Mouse (Mus musculus): ENCODE data around the gene Upk2. TPM values are rescaled to one million over a fixed set of nuclear protein-coding genes. Genes with fewer than 3 reads are reported as not detected.

The Upk2 gene
- polyA plus RNA-seq, 1 experiment: not detected

GRCm38 (mm10) chr9:44489651-44490085, 34.9 kb upstream of the Upk2 start:
- H3K36me3 ChIP-seq (ENCODE audit: control insufficient read depth): no peaks in the 10 kb centered on the region
- H3K4me3 ChIP-seq (replicated peaks): no peak overlapping the region
- no peaks in the 10 kb centered on the region for H3K9me3 ChIP-seq (ENCODE audit: control insufficient read depth, low read length)
- TF ChIP-seq GATA1 (IDR thresholded peaks at IDR 0.05; ENCODE audit: low read length) (no peak), TAL1 (IDR thresholded peaks at IDR 0.05; ENCODE audit: low read length) (no peak)
- H3K27me3 ChIP-seq (ENCODE audit: control insufficient read depth): peaks cover 8% of the 10 kb centered on the region
- H3K4me1 ChIP-seq (ENCODE audit: control insufficient read depth): peaks cover 2% of the 10 kb centered on the region

GRCm38 (mm10) chr9:44488855-44489381, 34.1 kb upstream of the Upk2 start:
- no peaks in the 10 kb centered on the region; the same call in 1 of the 2 replicates for H3K4me1 ChIP-seq (ENCODE audit: control insufficient read depth)
- peaks cover 16% of the 10 kb centered on the region for H3K27me3 ChIP-seq (ENCODE audit: control insufficient read depth)
- TF ChIP-seq TAL1 (IDR thresholded peaks at IDR 0.05; ENCODE audit: low read length) (no peak), GATA1 (IDR thresholded peaks at IDR 0.05; ENCODE audit: low read length) (no peak)
- no peak overlapping the region for H3K4me3 ChIP-seq (replicated peaks)
- no peaks in the 10 kb centered on the region for H3K9me3 ChIP-seq (ENCODE audit: control insufficient read depth, low read length)
- no peaks in the 10 kb centered on the region for H3K36me3 ChIP-seq (ENCODE audit: control insufficient read depth)

- Histone ChIP-seq H3K9me3 (ENCODE audit: control insufficient read depth, low read length) (no peaks in the 10 kb centered on the region), H3K4me1 (ENCODE audit: control insufficient read depth) (peaks cover under 1% of the 10 kb centered on the region), H3K4me3 (replicated peaks) (no peak overlapping the region), H3K27me3 (ENCODE audit: control insufficient read depth) (peaks cover 21% of the 10 kb centered on the region), H3K36me3 (ENCODE audit: control insufficient read depth) (no peaks in the 10 kb centered on the region)
- TF ChIP-seq GATA1 (IDR thresholded peaks at IDR 0.05; ENCODE audit: low read length) (no peak), TAL1 (IDR thresholded peaks at IDR 0.05; ENCODE audit: low read length) (no peak)
Observed at GRCm38 (mm10) chr9:44488416-44488815, 33.6 kb upstream of the Upk2 start.

GRCm38 (mm10) chr9:44487441-44487840, 32.7 kb upstream of the Upk2 start:
- Histone ChIP-seq H3K9me3 (ENCODE audit: control insufficient read depth, low read length) (no peaks in the 10 kb centered on the region), H3K4me3 (replicated peaks) (peak overlapping the region; percentile 14), H3K27me3 (ENCODE audit: control insufficient read depth) (peaks cover 27% of the 10 kb centered on the region), H3K36me3 (ENCODE audit: control insufficient read depth) (no peaks in the 10 kb centered on the region), H3K4me1 (ENCODE audit: control insufficient read depth) (peaks cover 5% of the 10 kb centered on the region)
- TF ChIP-seq TAL1 (IDR thresholded peaks at IDR 0.05; ENCODE audit: low read length) (no peak), GATA1 (IDR thresholded peaks at IDR 0.05; ENCODE audit: low read length) (no peak)

GRCm38 (mm10) chr9:44486741-44487421, 32.1 kb upstream of the Upk2 start:
- no peak for TF ChIP-seq TAL1 (IDR thresholded peaks at IDR 0.05; ENCODE audit: low read length)
- TF ChIP-seq GATA1 (IDR thresholded peaks at IDR 0.05; ENCODE audit: low read length): no peak
- no peaks in the 10 kb centered on the region for H3K36me3 ChIP-seq (ENCODE audit: control insufficient read depth)
- H3K4me1 ChIP-seq (ENCODE audit: control insufficient read depth): peaks cover 5% of the 10 kb centered on the region
- peaks cover 33% of the 10 kb centered on the region for H3K27me3 ChIP-seq (ENCODE audit: control insufficient read depth)
- no peaks in the 10 kb centered on the region for H3K9me3 ChIP-seq (ENCODE audit: control insufficient read depth, low read length)
- H3K4me3 ChIP-seq (replicated peaks): peak overlapping the region; percentile 14

- H3K4me1 ChIP-seq (ENCODE audit: control insufficient read depth): peaks cover 5% of the 10 kb centered on the region
- H3K9me3 ChIP-seq (ENCODE audit: control insufficient read depth, low read length): no peaks in the 10 kb centered on the region
- H3K4me3 ChIP-seq (replicated peaks): no peak overlapping the region
- TF ChIP-seq GATA1 (IDR thresholded peaks at IDR 0.05; ENCODE audit: low read length) (no peak), TAL1 (IDR thresholded peaks at IDR 0.05; ENCODE audit: low read length) (no peak)
- peaks cover 39% of the 10 kb centered on the region for H3K27me3 ChIP-seq (ENCODE audit: control insufficient read depth)
- no peaks in the 10 kb centered on the region for H3K36me3 ChIP-seq (ENCODE audit: control insufficient read depth)
Observed at GRCm38 (mm10) chr9:44486335-44486734, 31.6 kb upstream of the Upk2 start.

- H3K36me3 ChIP-seq (ENCODE audit: control insufficient read depth): no peaks in the 10 kb centered on the region
- TF ChIP-seq TAL1 (IDR thresholded peaks at IDR 0.05; ENCODE audit: low read length) (no peak), GATA1 (IDR thresholded peaks at IDR 0.05; ENCODE audit: low read length) (no peak)
- peaks cover 5% of the 10 kb centered on the region for H3K4me1 ChIP-seq (ENCODE audit: control insufficient read depth)
- H3K4me3 ChIP-seq (replicated peaks): no peak overlapping the region
- H3K9me3 ChIP-seq (ENCODE audit: control insufficient read depth, low read length): no peaks in the 10 kb centered on the region
- H3K27me3 ChIP-seq (ENCODE audit: control insufficient read depth): peaks cover 46% of the 10 kb centered on the region
Observed at GRCm38 (mm10) chr9:44485516-44486161, 30.9 kb upstream of the Upk2 start.

- TF ChIP-seq TAL1 (IDR thresholded peaks at IDR 0.05; ENCODE audit: low read length) (no peak), GATA1 (IDR thresholded peaks at IDR 0.05; ENCODE audit: low read length) (no peak)
- H3K4me1 ChIP-seq (ENCODE audit: control insufficient read depth): peaks cover 5% of the 10 kb centered on the region
- peaks cover 51% of the 10 kb centered on the region for H3K27me3 ChIP-seq (ENCODE audit: control insufficient read depth)
- H3K9me3 ChIP-seq (ENCODE audit: control insufficient read depth, low read length): no peaks in the 10 kb centered on the region
- no peaks in the 10 kb centered on the region for H3K36me3 ChIP-seq (ENCODE audit: control insufficient read depth)
- H3K4me3 ChIP-seq (replicated peaks): no peak overlapping the region
Observed at GRCm38 (mm10) chr9:44485105-44485515, 30.3 kb upstream of the Upk2 start.

All from erythroblast, embryonic 14.5 days (primary cell).